Comparison of ENCODE assay signal across 8 mouse cellular contexts in the genomic region with DNA sequence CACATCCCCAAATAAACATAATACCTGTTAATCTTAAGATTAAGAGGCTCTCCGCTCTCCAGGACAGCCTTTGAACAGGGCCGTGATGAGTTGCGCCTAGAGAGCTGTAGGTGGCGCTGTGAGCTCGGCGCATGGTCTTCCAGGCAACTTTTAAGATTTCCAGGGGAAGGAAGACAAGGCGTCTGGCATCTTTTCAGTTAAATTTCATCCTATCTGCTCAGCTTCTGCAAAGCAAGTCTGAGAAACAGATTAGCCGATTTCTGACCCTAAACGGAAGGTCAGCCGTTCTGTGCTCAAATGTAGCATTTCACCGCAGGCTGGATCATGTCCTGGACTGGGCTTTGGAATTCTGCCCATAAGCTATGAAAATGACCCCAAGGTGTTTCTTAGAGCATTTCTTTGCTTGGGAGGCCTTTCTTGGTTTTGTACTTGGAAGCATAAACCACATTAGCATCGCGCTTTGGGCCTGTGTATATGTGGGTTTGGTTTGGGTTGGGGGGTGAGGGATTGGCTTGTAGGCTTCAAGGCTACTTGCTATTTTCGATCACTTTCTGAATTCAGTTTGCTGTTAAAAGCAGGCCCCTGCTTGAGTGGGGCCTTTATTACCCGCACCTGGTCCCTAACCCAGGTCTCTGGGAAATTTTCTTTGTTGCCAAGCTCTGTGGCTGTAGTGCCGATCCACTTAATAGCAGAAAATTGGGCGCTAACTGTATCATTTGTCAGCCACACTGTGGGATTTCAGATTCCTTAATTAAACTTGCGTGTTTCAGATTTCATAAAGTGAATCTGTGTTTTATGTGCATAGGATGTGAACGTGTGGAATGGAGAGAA.
DNase-seq lines count a peak whose midpoint lies in the region; ATAC-seq and TF ChIP-seq lines count a peak whose summit lies in the region.

No protein-coding gene starts in this region.

- intact Hi-C loops in left cerebral cortex, adult 2 months (cut with DNase I): loop anchor here (5.0 kb wide), 1 partner anchor 487 kb away; no protein-coding TSS in a partner anchor

- no peaks in the 10 kb centered on the region for H3K9me3 ChIP-seq in midbrain, embryonic 10.5 days (replicated peaks)
- H3K9me3 ChIP-seq in stomach, embryonic 14.5 days (ENCODE audit: control insufficient read depth, low read depth, low read length): no peaks in the 10 kb centered on the region

- no peak overlapping the region for H3K4me2 ChIP-seq in stomach, embryonic 14.5 days (replicated peaks; ENCODE audit: low read depth, low read length)

- no peak for TF ChIP-seq POLR2A in cerebellum, adult 2 months (IDR thresholded peaks at IDR 0.05; ENCODE audit: borderline replicate concordance, insufficient read depth, low read length)

- no peak for ATAC-seq in CD4-positive, CD25-positive, alpha-beta regulatory T cell, adult 4 months
- ATAC-seq in stomach, embryonic 14.5 days (ENCODE audit: insufficient number of reproducible peaks, insufficient read depth, low FRiP score, low read depth): peak; percentile 78; the same call in 1 of the 2 replicates

- no peaks in the 10 kb centered on the region for H3K27me3 ChIP-seq in cerebellum, adult 2 months (ENCODE audit: control insufficient read depth, insufficient read depth, low read length)
- H3K27me3 ChIP-seq in midbrain, embryonic 10.5 days (ENCODE audit: low read depth, poor library complexity, severe bottlenecking): no peaks in the 10 kb centered on the region
- no peaks in the 10 kb centered on the region for H3K27me3 ChIP-seq in stomach, embryonic 14.5 days (ENCODE audit: control insufficient read depth, insufficient read depth, low read length)

- no peaks in the 10 kb centered on the region for H3K36me3 ChIP-seq in midbrain, embryonic 10.5 days
- H3K36me3 ChIP-seq in stomach, embryonic 14.5 days (ENCODE audit: control insufficient read depth, insufficient read depth, low read length): no peaks in the 10 kb centered on the region

- peak; percentile 33 for DNase-seq in CD4-positive, CD25-positive, alpha-beta regulatory T cell, adult 2 months (ENCODE audit: low read depth, low spot score)
- DNase-seq in cerebellum, adult 2 months: peak; percentile 26 to 29
- peak; percentile 48 for DNase-seq in forelimb bud, embryonic 11.5 days (ENCODE audit: low read depth, low spot score)
- DNase-seq in hindlimb bud, embryonic 11.5 days (ENCODE audit: extremely low spot score, low read depth, low spot score): peak; percentile 16
- DNase-seq in left cerebral cortex, adult 2 months (ENCODE audit: extremely low spot score in 1 of 2, low spot score in 2 of 2): peak; percentile 61 to 64
- peak; percentile 59 for DNase-seq in midbrain, embryonic 10.5 days (ENCODE audit: low spot score)

- H3K9ac ChIP-seq in stomach, embryonic 14.5 days (replicated peaks; ENCODE audit: low read depth, low read length): no peak overlapping the region

- peak; percentile 73 for TF ChIP-seq CTCF in cerebellum, adult 2 months (IDR thresholded peaks at IDR 0.05; ENCODE audit: borderline replicate concordance, insufficient read depth, low read depth, low read length)
- peak; percentile 90 for TF ChIP-seq CTCF in left cerebral cortex, adult 2 months (IDR thresholded peaks at IDR 0.05)

- WGBS in cerebellum, adult 2 months: 40% methylated on average over 19 of the region's 19 CpGs
- 44% methylated on average over 19 of the region's 19 CpGs for WGBS in midbrain, embryonic 10.5 days
- WGBS in stomach, embryonic 14.5 days: 34% methylated on average over 19 of the region's 19 CpGs

- H3K4me3 ChIP-seq in cerebellum, adult 2 months (replicated peaks; ENCODE audit: insufficient read depth, low read depth, low read length): no peak overlapping the region
- H3K4me3 ChIP-seq in left cerebral cortex, adult 2 months: no peak overlapping the region
- H3K4me3 ChIP-seq in midbrain, embryonic 10.5 days: no peak overlapping the region
- H3K4me3 ChIP-seq in stomach, embryonic 14.5 days (ENCODE audit: low read depth, low read length): no peak overlapping the region

- H3K4me1 ChIP-seq in cerebellum, adult 2 months (ENCODE audit: control insufficient read depth, insufficient read depth, low read length): no peaks in the 10 kb centered on the region
- peaks cover 5% of the 10 kb centered on the region for H3K4me1 ChIP-seq in midbrain, embryonic 10.5 days
- H3K4me1 ChIP-seq in stomach, embryonic 14.5 days (ENCODE audit: control insufficient read depth, insufficient read depth, low read length): no peaks in the 10 kb centered on the region

- H3K27ac ChIP-seq in cerebellum, adult 2 months (ENCODE audit: insufficient read depth, low read length): no peak overlapping the region
- H3K27ac ChIP-seq in left cerebral cortex, adult 2 months: no peak overlapping the region
- H3K27ac ChIP-seq in midbrain, embryonic 10.5 days (replicated peaks): peak overlapping the region; percentile 10; the same call in 1 of the 2 replicates
- H3K27ac ChIP-seq in stomach, embryonic 14.5 days (ENCODE audit: low read length): no peak overlapping the region
